Mouse (Mus musculus): ENCODE data around the gene Iffo1. TPM values are rescaled to one million over a fixed set of nuclear protein-coding genes. Genes with fewer than 3 reads are reported as not detected.
A peak's percentile ranks its signal among the peaks of the same experiment; 100 is the strongest.

Iffo1 gene
- total and polyA plus RNA-seq, 3 experiments: 96.1 to 96.9 TPM; not detected in 1

GRCm38 (mm10) chr6:125097346-125097689, 47.7 kb upstream of the Iffo1 start (continued):
- TF ChIP-seq NELFE (IDR thresholded peaks at IDR 0.05; ENCODE audit: low read depth, low read length) (no peak), TBP (IDR thresholded peaks at IDR 0.05; ENCODE audit: low read depth, low read length) (no peak), MXI1 (IDR thresholded peaks at IDR 0.05; ENCODE audit: low read depth, low read length) (peak; percentile 72), SIN3A (IDR thresholded peaks at IDR 0.05; ENCODE audit: low read length) (no peak), CHD1 (IDR thresholded peaks at IDR 0.05; ENCODE audit: low read depth, low read length) (0 out of 2 replicates have a peak, but pooled peaks have one; percentile 21), USF1 (IDR thresholded peaks at IDR 0.05; ENCODE audit: low read depth, low read length) (no peak), POLR2A (IDR thresholded peaks at IDR 0.05; ENCODE audit: control insufficient read depth in 1 of 2, insufficient read depth in 1 of 2, low read depth in 1 of 2, low read length in 2 of 2, poor library complexity in 1 of 2) (no peak), RAD21 (IDR thresholded peaks at IDR 0.05; ENCODE audit: low read depth, low read length) (no peak), JUND (IDR thresholded peaks at IDR 0.05; ENCODE audit: low read depth, low read length) (no peak), HCFC1 (IDR thresholded peaks at IDR 0.05; ENCODE audit: low read depth, low read length) (no peak), UBTF (IDR thresholded peaks at IDR 0.05; ENCODE audit: borderline replicate concordance, insufficient read depth, low read depth, low read length) (no peak), EP300 (IDR thresholded peaks at IDR 0.05; ENCODE audit: low read depth in 1 of 2, low read length in 2 of 2) (0 out of 4 replicates have a peak, but pooled peaks of 1 of the 2 experiments have one; percentile 6), USF2 (IDR thresholded peaks at IDR 0.05; ENCODE audit: borderline replicate concordance in 1 of 2, insufficient read depth in 1 of 2, low read depth in 1 of 2, low read length in 2 of 2) (no peak)

GRCm38 (mm10) chr6:125097951-125098350, 47.1 kb upstream of the Iffo1 start:
- Histone ChIP-seq H3K36me3 (ENCODE audit: control insufficient read depth in 1 of 2, insufficient read depth in 2 of 2, low read length in 2 of 2) (peaks cover 17 to 27% of the 10 kb centered on the region in 2 experiments), H3K27me3 (ENCODE audit: control insufficient read depth in 1 of 2, insufficient read depth in 2 of 2, low read length in 2 of 2) (no peaks in the 10 kb centered on the region), H3K9ac (ENCODE audit: control insufficient read depth, low read depth, low read length, poor library complexity, severe bottlenecking) (peak overlapping the region; percentile 98), H3K4me3 (ENCODE audit: control insufficient read depth in 1 of 2, insufficient read depth in 1 of 2, low read depth in 2 of 2, low read length in 2 of 2) (peak overlapping the region; percentile 84 to 90), H3K9me3 (replicated peaks; ENCODE audit: insufficient read depth, low read length) (no peaks in the 10 kb centered on the region), H3K4me1 (ENCODE audit: control insufficient read depth in 1 of 2, insufficient read depth in 2 of 2, low read length in 2 of 2) (peaks cover 9 to 30% of the 10 kb centered on the region in 2 experiments), H3K79me2 (ENCODE audit: control insufficient read depth, insufficient read depth, low read length, poor library complexity) (peaks cover 37% of the 10 kb centered on the region), H3K27ac (ENCODE audit: control insufficient read depth, low read depth, low read length) (no peak overlapping the region)
- TF ChIP-seq MAX (IDR thresholded peaks at IDR 0.05; ENCODE audit: low read length) (no peak), SIN3A (IDR thresholded peaks at IDR 0.05; ENCODE audit: low read length) (no peak), NELFE (IDR thresholded peaks at IDR 0.05; ENCODE audit: low read depth, low read length) (no peak), SMC3 (IDR thresholded peaks at IDR 0.05; ENCODE audit: low read depth, low read length) (no peak), EP300 (IDR thresholded peaks at IDR 0.05; ENCODE audit: low read depth in 1 of 2, low read length in 2 of 2) (no peak), BHLHE40 (IDR thresholded peaks at IDR 0.05; ENCODE audit: borderline replicate concordance, low read depth, low read length) (no peak), MEF2A (IDR thresholded peaks at IDR 0.05; ENCODE audit: extremely low read depth, insufficient replicate concordance, low read depth, low read length, poor library complexity, severe bottlenecking) (no peak), MYC (IDR thresholded peaks at IDR 0.05; ENCODE audit: low read depth, low read length) (no peak), ZNF384 (IDR thresholded peaks at IDR 0.05; ENCODE audit: low read depth, low read length) (no peak), NRF1 (IDR thresholded peaks at IDR 0.05; ENCODE audit: insufficient read depth, low read depth, low read length, poor library complexity, severe bottlenecking) (no peak), MAFK (IDR thresholded peaks at IDR 0.05; ENCODE audit: borderline replicate concordance, low read depth, low read length) (no peak), ZKSCAN1 (IDR thresholded peaks at IDR 0.05; ENCODE audit: low read depth, low read length) (no peak), CHD2 (IDR thresholded peaks at IDR 0.05; ENCODE audit: low read length) (no peak), MYB (IDR thresholded peaks at IDR 0.05; ENCODE audit: low read depth, low read length) (no peak), ZC3H11A (IDR thresholded peaks at IDR 0.05; ENCODE audit: low read depth, low read length) (no peak), CTCF (IDR thresholded peaks at IDR 0.05 in 2 of 3, conservative IDR thresholded peaks at IDR 0.05 in 1 of 3; ENCODE audit: control insufficient read depth in 1 of 3, insufficient read depth in 1 of 3, low read depth in 2 of 3, low read length in 3 of 3, poor library complexity in 1 of 3, severe bottlenecking in 1 of 3) (no peak), KAT2A (conservative IDR thresholded peaks at IDR 0.05; ENCODE audit: low read depth, low read length) (no peak), MAZ (IDR thresholded peaks at IDR 0.05; ENCODE audit: low read depth, low read length) (no peak)
- DNase-seq (ENCODE audit: low read depth, low spot score): no peak

Data from MEL (cell line).